Mouse (Mus musculus): Measurements from ENCODE around the gene C1rl.
"Not testable (repeated sequence)": the region's sequence is repeated elsewhere in the genome, so short reads cannot be mapped to it uniquely, and the experiment has no call there.

Gene C1rl

DNA sequence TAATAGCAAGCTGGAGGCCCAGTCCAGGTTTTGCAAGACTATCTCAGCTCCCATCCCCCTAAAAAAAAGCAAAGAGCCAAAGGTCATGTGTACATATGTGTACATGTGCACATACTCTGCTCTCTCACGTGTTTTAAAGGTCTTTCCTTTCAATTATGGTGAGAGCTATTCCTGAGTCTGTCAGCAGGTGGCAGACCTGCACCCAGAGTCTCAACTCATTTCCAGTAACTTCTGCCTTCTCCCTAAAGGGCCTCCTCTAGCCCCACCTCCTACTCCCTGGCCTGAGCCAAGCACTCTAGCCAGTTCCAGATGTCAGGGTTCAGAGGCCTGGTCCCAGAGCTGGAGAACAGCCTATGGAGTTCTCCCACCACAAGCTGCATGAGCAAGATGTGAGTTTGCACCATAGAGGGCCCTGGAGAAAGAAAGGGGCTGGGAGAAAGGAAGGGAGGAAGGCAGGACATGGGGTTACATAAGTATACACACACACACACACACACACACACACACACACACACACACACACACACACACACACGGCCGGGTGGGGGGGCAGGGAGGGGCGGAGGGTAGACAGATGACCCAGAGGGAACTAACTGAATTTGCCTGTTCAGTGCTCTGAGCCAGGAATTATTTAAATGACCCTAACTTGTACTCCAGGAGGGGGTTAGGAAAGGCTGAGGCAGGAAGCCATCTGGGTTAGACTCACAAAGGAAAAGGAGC is at the start of gene C1rl:
TSS of gene C1rl (plus strand) at position 272 of the 720 bp plus-strand sequence.
- peak; percentile 30 for DNase-seq (ENCODE audit: low spot score)

DNA sequence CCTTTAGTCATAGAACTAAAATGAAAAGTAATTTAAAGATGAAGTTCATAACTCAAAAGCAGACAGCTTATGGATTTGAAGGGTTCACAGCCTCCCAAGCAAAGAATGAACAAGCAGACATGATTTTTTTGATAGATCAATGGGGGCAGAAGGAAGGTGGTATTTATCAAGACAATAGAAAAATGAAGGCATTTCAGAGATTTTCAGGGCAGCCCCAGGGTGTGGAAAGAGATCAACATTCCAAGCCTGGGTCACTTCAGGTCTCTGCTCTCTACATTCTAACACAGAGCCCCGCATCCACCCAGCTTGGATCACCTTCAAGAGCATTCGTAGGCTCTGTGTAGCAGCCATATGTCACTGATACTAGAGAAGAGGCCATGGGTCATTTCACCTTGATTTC is 49.6 kb upstream of the C1rl start:
- no peak for DNase-seq (ENCODE audit: low spot score)

DNA sequence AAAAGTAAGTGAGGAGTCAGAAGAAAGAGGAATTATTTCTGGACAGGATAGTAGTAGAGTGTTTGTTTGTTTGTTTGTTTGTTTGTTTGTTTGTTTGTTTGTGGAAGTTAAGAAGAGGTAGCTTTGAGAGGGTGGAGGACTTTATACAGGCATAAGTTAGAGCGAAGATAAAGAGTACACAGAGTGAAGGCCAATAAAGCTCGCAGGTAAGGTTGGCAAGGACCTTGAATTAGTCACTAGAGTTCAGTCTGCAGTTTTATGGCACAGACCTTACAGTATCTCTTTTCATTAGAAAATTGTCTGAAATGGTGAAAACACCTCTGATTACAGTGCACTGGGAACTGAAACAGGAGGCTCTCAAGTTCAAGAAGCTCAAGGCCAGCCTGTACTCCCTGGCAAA is 46.9 kb upstream of the C1rl start:
- no peak for DNase-seq (ENCODE audit: low spot score)

DNA sequence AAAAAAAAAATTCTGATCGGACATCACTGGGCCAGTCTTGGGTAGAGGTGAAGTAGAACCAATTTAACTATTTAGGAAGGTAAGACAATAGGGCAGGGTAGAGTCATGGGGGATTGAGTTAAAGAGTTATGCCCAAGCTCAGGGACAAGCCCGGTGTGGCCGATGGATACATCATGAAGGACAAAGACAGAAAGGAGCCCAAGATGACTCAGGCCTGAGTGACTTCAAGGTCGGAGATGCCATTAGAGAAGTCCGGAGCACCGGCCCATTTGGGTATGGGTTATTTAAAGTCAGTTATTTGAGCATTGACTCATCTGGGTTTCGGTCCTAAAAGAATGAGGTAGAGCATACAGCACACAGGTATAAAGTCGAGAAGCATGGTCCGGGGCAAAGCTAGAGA is 46.5 kb upstream of the C1rl start:
- DNase-seq (ENCODE audit: low spot score): no peak

DNA sequence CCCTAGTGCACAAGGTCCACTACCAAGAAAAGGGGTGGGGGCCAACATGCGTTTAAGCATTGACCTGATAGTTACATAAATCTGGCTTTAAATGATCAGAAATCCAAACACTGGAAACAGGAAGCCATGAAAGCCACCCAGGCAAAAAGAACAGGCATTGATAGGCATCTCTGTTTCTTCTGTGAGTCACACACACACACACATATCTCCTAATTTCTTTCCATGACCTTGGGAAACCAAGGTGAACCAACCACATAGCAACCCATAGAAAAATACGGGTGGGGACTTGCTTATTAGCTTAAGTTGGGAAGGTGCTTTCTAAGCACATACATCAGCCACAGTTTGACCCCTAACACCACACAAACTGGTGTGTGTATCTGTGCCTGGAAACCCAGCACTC is 45.6 kb upstream of the C1rl start:
- DNase-seq (ENCODE audit: low spot score): no peak

DNA sequence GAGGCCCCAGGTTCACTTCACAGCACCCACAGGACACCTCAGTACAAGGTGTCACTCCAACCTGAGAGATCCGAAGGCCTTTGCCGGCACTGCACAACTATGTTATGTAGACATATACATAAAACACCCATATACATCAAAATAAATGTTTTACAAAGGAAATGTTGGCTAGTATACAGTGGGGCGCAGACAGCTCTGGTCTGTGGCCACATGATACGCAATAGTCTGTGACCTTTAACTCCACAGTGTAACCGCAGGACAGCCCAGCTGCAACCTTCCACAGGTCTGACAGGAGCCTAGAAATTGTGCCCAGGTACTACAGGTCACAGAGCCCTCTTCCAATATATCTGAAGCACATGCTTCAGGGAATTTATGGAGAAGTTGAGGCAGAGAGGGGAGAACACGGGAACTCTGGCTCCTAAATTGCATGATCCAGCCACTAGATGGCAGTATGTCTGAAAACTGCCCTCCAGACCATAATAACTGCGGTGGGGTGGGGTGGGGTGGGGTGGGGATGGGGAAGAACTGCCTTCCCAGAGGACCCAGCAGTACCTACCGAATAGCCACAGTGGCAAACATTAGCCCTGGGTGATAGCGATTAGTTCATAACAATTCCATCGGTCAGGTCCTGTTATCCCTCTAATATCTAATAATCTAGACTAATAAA is 44.6 kb upstream of the C1rl start:
- DNase-seq (ENCODE audit: low spot score): no peak

DNA sequence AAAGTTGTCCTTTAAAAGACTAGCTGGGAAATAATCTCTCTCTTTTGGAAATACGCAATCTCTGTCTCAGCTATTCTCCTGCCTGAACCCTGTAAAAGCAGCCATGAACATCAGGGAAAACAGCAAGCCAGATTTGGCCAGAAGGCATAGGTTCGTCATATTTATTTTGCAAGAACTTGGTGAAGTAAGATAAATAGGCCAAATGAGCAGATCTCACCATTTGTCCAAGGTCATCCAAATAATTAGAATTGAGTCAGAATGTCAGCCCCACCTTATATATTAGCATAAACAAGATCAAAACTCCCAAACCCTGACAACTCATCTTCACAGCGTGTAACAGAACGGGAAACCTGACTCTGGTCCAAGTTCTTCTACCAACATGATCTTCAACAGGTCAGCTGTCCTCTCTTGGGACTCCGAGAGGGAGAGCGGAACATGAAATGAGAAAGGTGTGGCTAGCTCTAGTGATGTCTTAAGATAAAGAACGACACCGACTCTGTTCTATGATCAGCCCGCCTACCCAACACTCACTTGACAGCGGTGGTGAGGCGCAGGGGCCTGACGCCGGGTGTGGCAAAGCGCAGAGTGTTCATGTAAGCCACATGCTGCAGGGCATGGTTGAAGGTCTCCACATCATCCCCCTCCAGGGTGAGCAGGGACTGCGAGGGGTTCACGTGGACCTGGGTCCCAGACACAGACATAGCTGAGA is 43.8 kb upstream of the C1rl start:
- DNase-seq (ENCODE audit: low spot score): no peak

DNA sequence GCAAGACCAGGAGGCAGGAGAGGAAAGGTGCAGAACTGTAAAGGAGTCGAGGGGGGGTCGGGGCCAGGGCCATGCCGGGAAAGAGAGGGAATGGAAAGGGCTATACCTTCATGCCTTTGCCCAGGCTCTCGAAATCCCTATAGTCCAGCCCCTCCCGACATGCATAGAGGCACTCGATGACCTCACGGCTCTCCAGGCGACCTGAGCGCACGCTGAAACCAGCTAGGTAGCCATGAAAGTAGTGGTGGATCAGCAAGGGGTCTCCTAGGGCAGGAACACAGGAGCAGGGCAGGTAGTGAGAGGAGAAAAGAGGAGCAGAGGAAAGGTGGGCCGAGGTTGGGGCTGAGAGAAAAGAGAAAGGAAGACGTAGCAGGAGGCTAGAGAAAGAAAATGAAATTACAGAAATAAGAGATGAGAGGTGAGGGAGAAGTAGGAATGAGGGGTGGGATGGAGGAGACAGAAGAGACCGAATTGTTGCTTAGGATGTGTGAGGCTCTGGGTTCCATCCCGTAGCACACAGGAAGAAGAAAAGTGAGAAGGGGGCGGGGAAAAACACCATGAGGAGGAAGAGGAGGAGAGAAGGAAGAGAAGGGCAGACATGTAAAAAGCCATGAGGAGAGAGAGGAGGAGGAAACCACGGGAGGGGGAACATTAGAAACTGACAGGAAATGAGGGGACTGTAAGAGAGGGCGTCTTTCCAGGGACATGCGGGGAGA is 43.1 kb upstream of the C1rl start:
- no peak for DNase-seq (ENCODE audit: low spot score)

DNA sequence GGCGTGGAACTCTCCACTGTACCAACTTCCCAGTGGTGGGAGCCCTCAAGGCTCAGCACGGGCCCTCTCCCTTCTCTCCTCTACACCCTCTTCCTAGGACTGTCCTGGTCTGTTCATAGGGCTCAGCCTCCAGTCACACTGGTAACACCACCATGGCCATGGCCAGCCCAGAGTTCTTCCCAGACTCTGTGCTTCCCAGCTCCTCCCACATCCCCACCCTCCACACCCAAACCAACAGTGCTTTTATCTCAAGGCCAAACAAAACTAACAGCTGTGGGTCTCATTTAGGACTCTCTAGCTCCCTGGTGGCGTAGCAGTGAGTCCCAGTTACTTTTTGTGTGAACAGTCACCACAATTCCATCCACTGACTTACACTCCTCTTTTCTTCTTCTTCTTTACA is 40.9 kb upstream of the C1rl start:
- DNase-seq (ENCODE audit: low spot score): no peak

DNA sequence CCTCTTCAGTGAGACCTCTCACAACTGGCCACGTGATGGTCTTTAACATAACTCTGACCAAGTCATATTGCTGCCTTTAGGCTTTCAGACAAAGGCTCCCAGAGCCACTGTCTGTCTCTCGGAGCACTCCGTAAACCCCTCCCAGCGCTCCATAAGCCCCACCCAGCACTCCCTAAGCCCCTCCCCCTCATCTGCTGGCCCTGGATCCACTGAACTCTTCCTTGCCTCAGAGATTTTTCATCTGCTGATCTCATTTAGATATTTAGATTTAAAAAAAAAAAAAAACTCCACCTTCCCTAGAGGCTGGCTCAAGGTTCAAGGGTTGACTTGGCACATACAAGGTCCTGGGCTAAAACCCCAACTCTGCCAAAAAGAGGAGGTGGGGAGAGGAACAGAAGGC is 39.2 kb upstream of the C1rl start:
- no peak for DNase-seq (ENCODE audit: low spot score)

DNA sequence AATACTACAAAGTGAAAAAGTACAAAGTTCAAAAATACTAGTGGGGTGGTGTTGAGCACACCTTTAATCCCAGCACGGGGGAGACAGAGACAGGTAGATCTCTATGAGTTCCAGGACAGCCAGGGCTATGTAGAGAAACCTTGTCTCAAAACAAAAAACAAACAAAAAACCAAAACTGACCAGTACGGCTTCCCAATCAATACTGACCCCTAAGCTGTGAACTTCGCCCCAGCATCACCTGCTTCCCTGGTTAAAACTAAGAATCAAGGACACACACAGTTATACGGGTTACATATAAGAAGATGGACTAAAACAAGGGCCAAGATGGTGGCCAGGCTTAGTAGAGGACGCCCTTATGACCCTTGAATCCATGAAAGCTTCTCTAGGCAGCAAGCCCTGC is 36.7 kb upstream of the C1rl start:
- no peak for DNase-seq (ENCODE audit: low spot score)

DNA sequence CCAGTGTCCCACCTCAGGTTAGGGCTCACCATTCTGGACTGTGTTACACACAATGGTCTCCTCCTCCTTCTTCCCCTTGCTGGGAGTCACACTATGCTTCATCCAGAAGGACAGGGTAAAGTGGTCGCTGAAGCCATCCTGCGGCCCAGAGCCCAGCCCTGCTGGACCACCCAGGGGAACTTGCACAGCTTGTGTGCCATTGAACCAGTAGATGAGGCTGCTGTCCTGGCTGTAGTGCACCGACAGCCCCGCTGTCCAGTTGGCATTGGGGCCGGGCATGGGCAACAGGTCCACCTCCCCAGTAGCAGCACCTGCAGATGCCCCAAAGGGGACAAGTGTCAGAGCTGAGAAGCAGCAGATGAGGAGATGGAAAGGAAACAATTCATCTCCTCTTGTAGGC is 35.1 kb upstream of the C1rl start:
- DNase-seq (ENCODE audit: low spot score): no peak

DNA sequence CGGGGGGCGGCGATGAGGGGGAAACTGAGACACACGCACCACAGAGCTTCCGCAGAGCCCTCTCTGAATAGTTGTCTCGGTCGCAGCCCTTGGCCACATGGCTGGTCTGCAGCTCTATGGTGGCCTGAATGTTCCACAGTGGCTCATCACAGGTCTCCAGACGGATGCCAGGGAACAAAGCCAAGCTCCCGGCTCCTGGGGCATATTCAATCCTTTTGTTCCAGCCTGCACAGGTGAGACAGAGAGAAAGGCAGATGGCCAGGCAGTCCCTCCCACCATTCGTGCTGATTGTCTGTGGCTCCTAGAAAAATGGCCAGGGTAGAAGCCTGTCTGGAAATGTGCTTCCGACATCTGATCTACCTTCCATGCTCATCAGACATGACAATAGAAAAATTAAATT is 34.4 kb upstream of the C1rl start:
- no peak for DNase-seq (ENCODE audit: low spot score)

DNA sequence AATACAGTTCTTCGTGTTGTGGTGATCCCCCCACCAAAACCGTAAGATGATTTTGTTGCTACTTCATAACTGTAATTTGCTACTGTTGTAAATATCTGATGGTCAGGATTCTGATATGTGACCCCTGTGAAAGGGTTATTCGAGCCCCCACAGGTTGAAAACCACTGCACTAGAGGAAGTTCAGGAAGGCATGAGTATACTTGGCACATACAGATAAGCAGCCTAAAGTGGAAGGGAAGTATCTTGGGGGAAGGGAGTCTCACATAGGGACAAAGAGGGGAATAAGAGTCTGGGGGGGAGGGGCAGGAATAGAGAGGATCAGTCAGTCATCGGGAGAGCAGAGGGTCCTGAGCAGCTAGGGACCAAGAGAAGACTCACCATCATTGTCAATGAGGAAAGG is 33.5 kb upstream of the C1rl start:
- no peak for DNase-seq (ENCODE audit: low spot score)

DNA sequence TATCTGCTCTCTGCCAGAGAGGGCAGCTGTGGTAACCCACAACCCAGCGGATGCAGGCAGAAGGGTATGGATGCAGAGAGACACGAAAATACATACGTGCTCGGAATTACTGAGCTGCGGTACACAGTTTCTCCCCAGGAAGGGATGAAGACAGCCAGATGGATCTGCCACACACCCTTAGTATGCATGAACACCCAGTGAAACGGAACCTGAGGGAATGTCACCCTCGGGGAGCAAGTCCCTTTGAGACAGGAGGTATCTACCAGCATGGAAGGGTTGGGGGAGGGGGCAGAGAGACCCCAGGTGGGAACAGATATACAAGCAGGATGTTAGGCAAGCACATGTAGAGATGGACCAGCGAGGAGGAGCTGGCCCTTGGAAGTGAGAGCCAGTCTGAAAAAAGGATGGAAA is 29.0 kb upstream of the C1rl start:
- DNase-seq (ENCODE audit: low spot score): no peak

DNA sequence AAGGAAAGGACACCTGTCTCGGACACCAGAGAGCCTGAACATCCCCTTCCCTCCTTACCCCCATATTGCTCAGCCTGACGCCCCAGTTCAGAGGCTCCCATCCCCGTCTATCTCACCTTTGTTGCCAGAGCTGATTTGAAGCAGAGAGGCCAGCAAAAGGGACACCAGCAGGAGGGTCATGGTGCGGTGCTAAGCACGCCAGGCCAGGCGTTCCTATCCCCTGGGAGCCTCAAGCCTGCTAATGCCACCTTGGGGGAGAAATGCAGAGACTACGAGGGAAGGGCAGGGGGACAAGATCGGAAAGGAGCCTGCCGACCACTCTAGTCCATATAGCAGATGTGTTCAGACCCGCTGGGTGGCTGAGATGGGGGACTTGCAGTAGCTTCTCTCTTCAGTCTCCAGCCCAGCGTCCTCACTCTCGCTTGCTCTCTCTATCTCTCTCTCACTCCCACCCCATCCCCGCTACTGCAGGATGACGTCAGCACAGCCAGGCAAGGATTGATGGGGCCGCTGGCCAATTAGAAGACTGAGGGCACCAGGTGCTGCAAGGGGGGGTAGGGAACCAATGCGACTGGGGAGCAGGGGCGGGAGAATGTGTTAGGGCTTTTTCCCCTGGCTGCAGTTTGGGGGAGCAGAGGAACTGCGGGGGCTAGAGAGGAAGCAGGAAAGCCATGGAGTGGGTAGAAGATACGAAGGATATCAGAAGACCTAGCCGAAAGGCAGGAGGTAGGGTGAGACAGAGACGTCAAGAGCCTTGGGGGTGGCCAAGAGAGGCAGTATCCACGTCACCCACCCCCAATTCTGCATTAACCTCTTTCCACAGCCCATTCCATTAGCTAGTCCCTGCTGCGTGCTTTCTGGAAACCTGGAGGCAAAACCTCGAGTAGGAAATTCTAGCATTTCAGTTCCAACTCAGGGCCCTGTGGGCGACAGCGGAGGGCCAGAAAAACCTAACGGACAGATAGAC is 28.3 kb upstream of the C1rl start, which contains the start of gene Clstn3:
TSS of gene Clstn3 (minus strand) at position 490 of the 967 bp plus-strand sequence.
- peak; percentile 29 for DNase-seq (ENCODE audit: low spot score)

DNA sequence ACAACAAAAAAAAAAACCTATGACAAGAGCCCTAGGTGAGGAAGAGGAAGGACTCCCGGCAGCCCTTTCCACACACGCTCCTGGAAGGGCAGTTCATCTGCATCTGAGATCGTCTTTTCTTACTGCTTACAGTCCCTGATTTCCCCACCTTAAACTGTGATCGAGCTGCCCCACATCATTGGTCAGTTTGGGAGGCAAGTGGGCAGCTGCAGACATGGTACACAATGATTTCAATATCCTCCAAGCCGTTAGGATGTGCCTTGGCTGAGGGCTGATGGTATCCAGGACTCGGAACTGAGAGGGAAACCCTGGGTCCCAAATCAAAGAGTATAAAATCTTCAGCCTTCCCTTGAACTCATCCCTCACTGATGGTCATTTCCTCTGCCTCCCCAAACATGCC is 27.6 kb upstream of the C1rl start:
- no peak for DNase-seq (ENCODE audit: low spot score)

DNA sequence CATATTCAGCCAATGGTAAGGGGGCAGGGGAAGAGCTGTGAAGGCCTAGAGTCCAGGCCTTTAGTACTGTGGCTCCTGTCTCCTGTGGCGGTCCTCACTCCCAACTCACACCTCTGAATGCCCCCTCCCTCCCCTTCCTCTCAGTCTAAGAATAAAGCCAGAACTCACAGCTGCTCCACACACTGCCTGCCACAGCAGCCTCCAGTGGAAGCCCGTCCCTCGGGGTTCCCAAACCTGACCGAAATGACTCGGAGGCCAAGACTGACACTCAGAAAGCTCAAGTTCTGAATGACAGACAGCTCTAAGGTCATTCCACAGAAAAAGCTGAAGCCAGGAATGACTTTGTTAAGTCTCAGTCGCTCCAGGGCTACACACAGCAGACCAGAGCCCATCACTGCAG is 27.2 kb upstream of the C1rl start:
- DNase-seq (ENCODE audit: low spot score): no peak

DNA sequence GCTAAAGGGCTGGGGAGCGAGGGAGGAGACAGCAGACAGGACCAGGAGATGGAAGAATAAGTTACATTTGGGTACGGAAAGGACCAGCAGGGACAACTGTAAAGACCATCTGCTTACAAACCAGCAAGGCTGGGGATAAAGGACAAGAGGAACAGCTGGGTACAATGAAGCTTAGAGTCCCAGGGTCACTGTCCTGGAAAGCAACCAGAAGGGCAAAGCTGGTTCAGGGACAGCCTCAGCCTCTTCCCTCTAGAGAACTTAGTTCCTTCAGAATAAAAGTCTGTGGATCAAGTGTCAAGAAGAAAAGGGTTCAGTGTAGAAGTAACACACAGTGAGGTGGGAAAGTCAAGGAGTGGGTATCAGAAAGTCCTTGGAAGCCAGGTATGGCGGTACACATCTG is 21.8 kb upstream of the C1rl start:
- no peak for DNase-seq (ENCODE audit: low spot score)

DNA sequence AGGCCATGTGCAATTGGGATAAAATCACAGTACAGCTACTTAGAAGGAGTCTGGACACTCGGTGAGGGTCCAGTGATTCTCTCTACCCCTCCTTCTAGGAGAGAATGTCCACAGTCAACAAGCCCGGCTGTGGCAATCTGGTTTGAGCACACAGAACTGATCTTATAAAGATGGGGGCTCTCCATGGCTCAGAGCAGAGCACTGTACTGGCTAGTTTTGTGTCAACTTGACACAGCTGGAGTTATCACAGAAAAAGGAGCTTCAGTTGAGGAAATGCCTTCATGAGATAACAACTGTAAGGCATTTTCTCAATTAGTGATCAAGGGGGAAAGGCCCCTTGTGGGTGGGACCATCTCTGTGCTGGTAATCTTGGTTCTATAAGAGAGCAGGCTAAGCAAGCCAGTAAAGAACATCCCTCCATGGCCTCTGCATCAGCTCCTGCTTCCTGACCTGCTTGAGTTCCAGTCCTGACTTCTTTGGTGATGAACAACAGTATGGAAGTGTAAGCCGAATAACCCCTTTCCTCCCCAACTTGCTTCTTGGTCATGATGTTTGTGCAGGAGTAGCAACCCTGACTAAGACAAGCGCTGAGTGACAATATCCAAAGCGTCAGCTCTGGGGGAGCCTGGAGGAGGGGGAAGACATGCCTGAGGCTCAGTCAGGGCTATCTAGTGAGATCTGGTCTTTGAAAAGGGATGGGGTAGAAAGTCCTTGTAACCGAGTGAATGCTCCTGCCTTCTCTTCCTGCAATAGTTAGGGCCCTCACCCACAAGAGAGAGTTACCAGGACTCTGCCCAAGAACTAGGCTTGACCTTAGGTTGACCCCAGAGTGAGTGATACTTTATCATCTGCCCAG is 20.9 kb upstream of the C1rl start:
- DNase-seq (ENCODE audit: low spot score): not testable (repeated sequence)

Measured in urinary bladder, postnatal 10 days (tissue).